Mouse (Mus musculus) granulocyte monocyte progenitor cell, adult 5-6 weeks (primary cell): ENCODE measurements around the gene Pias4. TPM values are rescaled to one million over a fixed set of nuclear protein-coding genes. Genes with fewer than 3 reads are reported as not detected.
"Not testable (repeated sequence)": the region's sequence is repeated elsewhere in the genome, so short reads cannot be mapped to it uniquely, and the experiment has no call there.

Experiments used
- ATAC-seq: replicated peaks from 2 replicates; pipeline ENCODE4 v1.8.0; 2016; ENCODE audit warnings: mild to moderate bottlenecking, moderate TSS enrichment, inconsistent platforms; ENCODE audit not compliant: poor library complexity, severe bottlenecking
- total RNA-seq, 2 experiments: library from RNA; stranded (forward) in 1 of 2; stranded (reverse) in 1 of 2; fragments of 200-712, 200-1000 nt in 1 of 2; fragments of >200 nt in 1 of 2; fragmentation: Nextera tagmentation in 1 of 2; gene quantifications; 2 replicates each; pipeline ENCODE4 v1.2.3; 2014 to 2017

Pias4 gene
- total RNA-seq, 2 experiments from 2014 or later, result 6.3 to 8.1 TPM

DNA sequence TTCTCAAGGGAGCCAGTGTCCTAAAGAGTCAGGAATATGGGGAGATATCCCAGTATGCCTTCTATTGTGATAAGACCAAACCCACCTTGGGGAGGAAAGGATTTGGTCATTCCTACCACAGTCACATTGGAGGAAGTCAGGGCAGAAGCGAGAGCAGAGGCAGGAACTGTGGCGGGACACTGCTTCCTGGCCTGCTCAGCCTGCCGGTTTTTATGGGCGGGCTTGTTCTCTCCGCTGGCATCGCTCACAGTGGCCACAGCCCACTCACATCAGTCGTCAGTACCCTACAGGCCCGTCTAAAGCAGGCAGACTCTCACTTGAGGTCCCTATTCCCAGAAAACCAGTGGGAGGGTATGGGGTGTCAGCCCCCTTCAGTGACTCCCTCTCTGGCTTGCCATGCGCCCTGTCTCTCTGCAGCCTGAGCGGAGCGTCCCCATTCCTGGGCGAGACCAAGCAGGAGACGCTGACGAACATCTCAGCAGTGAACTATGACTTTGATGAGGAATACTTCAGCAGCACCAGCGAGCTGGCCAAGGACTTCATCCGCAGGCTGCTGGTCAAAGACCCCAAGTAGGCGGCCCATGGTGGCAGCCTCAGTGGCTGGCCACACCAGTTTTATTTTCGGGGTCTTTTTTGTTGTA, 23.7 kb upstream of the Pias4 start:
- peak; percentile 55 for ATAC-seq

DNA sequence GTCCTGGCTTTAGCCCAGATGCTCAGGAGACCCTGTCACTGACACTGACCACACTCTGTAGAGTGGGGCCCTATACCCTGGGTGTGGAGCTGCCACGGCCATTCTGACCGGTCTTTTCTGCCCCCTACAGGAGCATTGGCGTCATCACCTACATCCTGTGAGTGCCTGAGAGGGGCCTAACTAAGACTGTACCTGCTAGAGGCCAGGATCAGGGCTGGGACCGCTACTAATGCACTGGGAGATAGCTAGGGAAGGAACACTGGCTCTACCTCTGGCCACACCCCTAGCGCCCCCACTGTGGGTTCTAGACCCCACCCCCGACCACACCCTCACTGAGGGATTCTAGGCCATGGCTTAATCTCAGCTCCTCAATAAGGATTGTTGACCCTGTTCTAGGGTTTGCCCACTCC, 23.2 kb upstream of the Pias4 start:
- ATAC-seq, result peak; percentile 6; the same call in 1 of the 2 replicates

DNA sequence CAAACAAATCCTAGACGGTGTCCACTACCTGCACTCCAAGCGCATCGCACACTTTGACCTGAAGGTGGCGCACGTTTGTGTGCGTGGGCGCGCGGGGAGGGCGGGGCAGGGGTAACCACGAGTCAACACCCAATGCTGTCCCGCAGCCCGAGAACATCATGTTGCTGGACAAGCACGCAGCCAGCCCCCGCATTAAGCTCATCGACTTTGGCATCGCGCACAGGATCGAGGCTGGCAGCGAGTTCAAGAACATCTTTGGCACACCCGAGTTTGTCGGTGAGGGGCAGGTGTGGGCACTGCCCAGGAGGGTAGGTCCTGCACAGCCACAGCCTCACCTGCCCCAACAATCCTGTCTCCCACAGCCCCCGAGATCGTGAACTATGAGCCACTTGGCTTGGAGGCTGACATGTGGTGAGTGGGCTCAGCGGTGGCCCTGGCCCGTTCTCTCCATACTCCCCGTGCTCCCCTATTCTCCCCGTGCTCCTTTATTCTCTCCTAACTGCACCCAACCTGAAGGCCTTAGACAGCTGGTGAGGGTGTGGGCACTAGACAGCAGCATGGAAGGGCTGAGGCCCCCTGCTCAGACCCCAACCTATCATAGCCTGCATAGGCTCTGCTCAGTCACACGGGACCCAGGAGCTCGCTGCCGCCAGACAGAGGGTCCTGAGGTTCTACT, 22.7 kb upstream of the Pias4 start:
- 0 out of 2 replicates have a peak, but pooled peaks have one; percentile 5 for ATAC-seq

DNA sequence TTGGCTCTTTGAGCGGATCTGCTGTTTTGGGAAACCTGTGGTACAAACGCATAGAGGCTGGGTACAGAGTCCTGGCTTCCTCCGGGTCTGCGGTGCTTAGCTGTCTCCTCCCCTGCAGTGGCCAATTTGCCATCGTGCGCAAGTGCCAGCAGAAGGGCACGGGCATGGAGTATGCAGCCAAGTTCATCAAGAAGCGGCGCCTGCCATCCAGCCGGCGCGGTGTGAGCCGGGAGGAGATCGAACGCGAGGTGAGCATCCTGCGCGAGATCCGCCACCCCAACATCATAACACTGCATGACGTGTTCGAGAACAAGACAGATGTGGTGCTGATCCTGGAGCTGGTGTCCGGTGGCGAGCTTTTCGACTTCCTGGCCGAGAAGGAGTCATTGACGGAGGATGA, 22.1 kb upstream of the Pias4 start:
- ATAC-seq, result no peak

DNA sequence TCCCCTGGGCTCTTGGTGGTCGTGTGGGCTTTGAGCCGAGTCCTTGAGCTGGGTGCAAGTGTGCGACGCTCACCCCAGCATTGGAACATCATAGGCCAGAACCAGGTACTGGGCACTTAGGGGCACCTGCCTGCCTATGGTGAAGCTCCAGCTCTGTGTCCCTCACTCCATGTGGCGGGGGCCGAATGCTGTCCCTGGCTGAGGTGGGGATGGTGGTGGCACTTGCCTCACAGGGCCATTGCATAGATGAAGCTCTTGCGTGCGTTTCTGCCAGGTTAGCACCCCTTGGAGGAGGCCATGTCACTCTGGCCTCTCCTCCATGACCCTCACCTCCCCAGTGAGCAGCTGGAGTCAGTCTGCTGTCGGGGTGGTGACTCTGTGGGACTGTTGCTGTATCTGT, 19.4 kb upstream of the Pias4 start:
- ATAC-seq, result no peak

DNA sequence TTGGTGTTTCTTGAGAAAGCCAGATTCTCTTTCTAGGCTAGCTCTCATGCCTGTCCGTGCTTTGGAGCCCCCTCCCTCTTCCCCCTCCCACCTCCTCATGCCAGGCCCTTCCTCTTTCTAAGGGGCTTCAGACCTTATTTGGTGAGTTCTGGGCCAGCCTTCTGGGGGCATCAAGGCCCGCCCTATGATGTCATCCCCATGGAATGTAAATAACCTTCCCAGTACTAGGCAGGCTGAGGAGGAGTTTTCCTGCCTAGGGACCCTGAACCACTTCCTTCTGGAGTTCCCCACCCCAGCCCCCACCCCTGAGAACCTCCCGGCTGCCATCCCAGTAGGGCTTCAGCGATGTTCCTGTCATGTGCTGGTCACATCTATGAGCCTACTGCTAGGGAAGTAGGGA, 17.0 kb upstream of the Pias4 start:
- ATAC-seq, result no peak

DNA sequence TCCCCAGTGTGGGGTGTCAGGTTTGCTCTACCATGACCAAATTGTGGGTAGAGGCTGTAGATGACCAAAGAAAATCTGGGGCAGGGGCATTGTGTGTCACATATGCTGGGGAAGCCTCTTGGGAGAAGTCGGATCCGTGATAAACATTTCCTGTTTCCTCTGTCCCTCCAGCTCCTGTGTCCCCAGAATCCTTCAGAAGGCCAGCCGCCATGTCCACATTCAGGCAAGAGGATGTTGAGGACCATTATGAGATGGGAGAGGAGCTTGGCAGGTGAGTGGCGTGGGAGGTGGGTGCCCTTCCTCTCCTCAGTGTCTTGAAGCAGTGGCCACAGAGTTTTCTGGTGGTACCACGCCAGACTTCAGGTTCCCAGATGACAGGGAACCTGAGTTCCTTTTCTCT, 16.1 kb upstream of the Pias4 start, which contains the start of gene 4930442H23Rik:
TSS of gene 4930442H23Rik (minus strand) at position 45 of the 400 bp plus-strand sequence.
- ATAC-seq, result no peak

DNA sequence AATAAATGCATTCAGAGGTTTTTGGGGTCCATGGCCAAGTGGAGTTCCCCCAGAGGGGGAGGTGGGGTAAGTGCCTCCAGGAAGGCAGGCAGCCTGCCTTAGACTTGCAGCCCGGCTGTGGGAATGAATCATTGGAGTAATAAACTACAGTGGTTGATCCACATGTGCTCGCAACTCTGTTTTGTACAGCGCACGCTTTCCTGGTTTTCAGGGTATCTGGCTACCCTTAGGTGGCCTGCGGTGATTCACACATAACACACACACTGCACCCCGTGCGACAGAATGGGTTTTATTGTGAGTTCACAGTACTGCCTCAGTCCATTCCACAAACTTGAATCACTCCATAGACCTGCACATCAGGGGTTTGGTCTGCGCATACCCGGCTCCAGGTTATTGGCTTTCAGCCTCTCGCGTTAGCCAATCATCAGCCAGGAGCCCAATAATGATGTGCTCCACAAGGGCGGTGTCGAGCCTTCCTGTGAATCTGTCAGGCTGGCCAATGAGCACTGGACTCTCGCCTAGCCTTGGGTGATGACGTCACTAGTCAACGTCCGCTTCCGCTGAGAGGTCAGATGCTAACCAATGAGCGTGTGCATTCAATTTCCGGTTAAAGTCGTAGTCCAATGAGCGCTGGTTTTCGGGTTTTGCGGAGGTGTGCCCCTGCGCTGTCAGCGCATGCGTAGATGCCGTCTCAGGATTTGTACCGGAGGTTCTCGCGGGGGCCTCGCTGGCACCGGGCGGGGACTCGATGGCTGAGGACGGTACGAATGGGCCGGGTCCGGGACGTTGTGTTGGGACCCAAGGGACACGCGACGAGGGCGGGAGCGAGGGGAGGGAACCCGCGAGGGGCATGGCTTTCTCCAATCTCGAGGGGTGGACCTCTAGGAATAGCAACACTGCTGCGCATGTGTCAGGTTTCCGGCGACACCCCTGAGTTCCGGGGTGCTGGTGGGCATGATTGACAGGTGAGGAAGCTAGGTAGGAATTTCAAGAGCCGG, 14.9 kb upstream of the Pias4 start, which contains the start of gene Dapk3:
TSS of gene Dapk3 (plus strand) at position 670 of the 998 bp plus-strand sequence.
- ATAC-seq, result peak; percentile 84

DNA sequence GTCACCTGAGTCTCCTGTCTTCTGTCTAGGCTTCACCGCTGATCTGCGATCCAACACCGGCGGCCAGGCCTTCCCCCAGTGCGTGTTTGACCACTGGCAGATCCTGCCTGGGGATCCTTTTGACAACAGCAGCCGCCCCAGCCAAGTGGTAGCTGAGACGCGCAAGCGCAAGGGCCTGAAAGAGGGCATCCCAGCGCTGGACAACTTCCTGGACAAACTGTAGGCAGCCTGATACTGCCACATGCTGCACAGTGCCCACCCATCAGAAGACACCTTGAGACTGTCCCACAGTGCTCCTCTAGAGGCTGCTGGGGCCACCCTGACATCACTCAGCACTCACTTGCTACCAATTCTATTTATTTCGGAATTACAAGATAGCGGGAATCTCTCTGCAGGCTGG, 14.1 kb upstream of the Pias4 start:
- not testable (repeated sequence) for ATAC-seq

DNA sequence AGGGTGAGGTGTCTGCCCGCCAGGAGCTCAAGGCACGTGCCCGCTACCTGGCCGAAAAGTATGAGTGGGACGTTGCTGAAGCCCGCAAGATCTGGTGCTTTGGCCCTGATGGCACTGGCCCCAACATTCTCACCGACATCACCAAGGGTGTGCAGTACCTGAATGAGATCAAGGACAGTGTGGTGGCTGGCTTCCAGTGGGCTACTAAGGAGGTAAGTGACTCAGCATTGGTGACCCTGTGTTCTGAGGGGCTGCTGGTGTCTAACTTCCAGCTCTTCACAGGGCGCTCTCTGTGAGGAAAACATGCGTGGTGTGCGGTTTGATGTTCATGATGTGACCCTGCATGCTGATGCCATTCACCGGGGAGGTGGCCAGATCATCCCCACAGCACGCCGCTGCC, 13.2 kb upstream of the Pias4 start:
- ATAC-seq, result no peak

DNA sequence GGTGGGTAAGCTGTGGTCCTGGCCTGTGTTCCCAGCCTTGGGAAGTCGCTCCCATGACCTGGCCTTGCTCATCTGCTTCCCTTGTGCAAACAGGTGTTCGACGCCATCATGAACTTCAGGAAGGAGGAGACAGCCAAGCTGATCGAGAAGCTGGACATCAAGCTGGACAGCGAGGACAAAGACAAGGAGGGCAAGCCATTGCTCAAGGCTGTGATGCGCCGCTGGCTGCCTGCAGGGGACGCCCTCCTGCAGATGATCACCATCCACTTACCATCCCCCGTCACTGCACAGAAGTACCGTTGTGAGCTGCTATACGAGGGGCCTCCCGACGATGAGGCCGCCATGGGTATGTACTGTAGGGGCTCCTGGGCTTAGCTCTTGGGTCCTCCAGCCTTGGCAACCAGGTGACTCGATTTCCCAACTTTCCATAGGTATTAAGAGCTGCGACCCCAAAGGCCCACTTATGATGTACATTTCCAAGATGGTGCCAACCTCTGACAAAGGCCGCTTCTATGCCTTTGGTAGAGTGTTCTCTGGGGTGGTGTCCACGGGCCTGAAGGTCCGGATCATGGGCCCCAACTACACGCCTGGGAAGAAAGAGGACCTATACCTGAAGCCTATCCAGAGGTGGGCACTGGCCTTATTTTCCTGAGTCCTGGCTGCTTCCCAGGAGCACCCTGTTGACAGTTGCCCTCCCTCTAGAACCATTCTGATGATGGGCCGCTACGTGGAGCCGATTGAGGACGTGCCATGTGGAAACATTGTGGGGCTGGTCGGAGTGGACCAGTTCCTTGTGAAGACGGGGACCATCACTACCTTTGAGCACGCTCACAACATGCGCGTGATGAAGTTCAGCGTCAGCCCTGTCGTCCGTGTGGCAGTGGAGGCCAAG, 12.0 kb upstream of the Pias4 start:
- ATAC-seq, result no peak

DNA sequence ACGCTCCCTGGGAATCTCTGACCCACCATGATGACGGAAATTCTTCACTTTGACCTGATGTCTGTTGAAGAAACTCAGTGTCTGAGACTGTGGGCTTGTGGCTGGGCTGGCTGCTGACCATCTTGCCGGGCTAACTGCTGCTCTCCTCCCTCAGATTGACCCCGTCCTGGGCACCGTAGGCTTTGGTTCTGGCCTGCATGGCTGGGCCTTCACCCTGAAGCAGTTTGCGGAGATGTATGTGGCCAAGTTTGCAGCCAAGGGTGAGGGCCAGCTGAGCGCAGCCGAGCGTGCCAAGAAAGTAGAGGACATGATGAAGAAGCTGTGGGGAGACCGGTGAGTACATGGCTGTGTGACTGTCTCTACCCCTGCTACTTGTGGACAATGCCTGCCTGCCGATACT, 11.2 kb upstream of the Pias4 start:
- no peak for ATAC-seq

DNA sequence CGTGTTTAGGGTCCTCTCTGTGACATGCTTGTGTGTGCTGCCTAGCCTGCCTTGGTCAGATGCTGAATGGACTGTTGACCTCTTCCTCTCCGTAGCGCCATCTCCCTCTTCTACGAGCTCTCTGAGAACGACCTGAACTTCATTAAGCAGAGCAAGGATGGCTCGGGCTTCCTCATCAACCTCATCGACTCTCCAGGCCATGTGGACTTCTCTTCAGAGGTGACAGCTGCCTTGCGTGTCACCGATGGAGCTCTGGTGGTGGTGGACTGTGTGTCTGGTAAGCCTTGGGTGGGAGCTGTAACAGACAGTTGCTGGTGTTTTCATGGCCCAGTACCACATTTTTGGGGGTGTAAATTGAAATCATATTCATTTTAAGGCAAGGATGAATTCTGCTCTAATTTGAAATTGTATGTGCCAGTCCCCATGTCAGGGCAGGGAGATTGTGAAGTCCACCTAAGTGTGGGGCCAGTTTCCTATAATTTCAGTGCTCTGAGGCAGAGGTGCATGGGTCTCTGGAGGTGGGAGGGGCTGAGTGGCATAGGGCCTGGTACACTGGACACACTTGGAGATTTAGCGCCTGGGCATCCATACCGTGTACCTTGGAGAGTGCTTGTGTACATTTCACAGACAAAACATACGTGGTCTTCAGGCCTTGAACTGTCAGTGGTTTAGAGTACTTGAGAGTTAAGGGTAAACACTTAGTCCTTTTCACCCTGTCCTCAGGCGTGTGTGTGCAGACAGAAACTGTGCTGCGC, 10.4 kb upstream of the Pias4 start:
- no peak for ATAC-seq

DNA sequence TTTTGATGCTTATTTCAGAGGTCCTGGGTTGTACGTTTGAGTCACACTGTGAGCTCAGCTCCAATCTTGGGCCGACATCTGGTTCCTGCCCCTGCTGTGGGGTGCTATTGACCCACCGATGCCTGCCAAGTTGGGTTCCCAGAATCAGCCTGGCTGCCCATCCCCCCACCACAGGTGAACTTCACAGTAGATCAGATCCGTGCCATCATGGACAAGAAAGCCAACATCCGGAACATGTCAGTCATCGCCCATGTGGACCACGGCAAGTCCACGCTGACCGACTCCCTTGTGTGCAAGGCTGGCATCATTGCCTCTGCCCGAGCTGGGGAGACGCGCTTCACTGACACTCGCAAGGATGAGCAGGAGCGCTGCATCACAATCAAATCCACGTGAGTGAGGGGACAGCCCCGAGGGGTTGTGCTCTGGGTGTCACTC, 9.8 kb upstream of the Pias4 start:
- no peak for ATAC-seq

DNA sequence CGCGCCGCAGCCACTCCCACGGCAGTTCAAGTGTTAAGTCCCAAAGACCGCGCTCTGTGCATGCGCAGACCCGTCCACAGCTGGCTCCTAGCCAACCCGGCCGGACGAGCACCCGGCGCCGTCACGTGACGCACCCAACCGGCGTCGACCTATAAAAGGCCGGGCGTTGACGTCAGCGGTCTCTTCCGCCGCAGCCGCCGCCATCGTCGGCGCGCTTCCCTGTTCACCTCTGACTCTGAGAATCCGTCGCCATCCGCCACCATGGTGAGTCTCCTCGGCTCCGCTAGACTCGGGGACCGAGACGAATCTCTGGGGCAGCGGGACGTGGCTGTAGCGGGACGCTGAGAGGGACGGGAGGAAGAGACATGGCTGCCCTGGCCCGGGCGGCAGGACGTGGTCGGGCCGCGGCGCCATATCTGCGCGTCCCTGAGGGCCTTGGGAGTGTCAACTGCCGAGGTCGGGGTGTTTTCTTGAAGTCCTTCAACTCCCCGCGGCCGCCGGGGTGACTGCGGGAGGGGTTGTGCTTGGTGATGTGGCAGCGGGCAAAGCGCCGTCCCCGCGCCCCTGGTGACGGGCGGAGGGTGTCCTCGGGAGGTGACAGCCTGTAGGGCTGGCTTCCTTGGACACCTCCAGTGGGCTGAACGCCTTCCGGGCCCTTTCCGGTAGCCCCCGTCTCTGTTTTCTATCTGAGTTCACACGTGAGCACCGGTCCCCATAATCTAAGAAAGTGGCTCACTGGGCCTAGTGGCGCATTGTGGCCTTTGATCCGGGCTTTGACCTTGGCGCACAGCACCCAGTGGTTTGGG, 8.9 kb upstream of the Pias4 start, which contains the start of gene Eef2:
TSS of gene Eef2 (plus strand) at position 166 of the 806 bp plus-strand sequence.
- ATAC-seq, result peak; percentile 64

DNA sequence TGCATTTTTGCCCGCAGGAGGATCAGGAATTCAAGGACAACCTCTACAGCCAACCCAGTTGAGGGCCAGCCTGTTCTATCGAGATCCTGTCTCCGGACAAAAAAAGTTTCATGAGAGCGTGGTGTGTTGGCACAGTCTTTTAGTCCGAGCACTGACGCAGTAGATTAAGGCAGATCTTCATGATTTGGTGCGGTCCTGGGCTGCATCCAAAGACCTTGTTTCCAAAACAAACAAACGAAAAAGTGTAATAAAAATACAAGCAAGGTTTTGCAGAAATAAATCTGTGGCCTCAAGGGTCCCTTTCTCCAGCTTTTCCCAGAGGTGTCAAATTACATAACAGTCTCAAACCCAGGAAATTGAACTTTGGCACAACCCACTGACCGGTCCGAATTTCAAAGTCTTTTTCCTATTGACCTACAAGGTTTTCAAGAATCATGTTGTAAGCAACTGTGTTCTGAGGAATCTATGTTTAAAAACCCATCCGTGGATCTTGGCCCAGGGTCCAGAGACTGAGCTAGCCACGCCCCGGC, 8.3 kb upstream of the Pias4 start:
- ATAC-seq, result no peak

DNA sequence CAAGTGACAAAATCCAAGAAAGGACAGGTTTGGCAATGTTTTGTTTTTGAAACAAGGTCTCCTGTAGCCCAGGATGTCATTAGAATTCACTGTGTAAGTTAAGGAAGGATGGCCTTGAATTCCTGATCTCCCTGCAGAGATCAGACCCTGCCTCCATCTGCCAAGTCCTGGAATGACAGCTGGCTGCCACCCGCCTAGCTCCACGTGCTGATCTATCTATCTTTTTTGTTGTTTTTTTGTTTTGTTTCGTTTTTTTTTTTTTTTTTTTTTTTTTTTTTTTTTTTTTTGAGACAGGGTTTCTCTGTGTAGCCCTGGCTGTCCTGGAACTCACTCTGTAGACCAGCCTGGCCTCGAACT, 7.6 kb upstream of the Pias4 start:
- ATAC-seq, result not testable (repeated sequence)
